Mouse (Mus musculus) hindbrain, embryonic 16.5 days (tissue): Measurements from ENCODE around the gene Car15. TPM values are rescaled to one million over a fixed set of nuclear protein-coding genes. Genes with fewer than 3 reads are reported as not detected.

Experiments used
- ATAC-seq: fragments of 200-750 bp; cut with Nextera tagmentation; 2 replicates; pipeline ENCODE4 v1.8.0; 2017; ENCODE audit warnings: moderate TSS enrichment, moderate library complexity
- H3K27ac ChIP-seq: fragments of 300-500 bp; sonication (generic); 2 replicates; pipeline ENCODE4 v1.5.1; 2014; ENCODE audit warnings: low read depth, mild to moderate bottlenecking, control low read depth, low read length, moderate library complexity
- H3K27me3 ChIP-seq: fragments of 300-500 bp; sonication (generic); replicated peaks from 2 replicates; pipeline ENCODE4 v1.6.1; 2014; ENCODE audit warnings: low read length; ENCODE audit not compliant: control insufficient read depth, insufficient read depth
- H3K36me3 ChIP-seq: fragments of 300-500 bp; sonication (generic); 2 replicates; pipeline ENCODE4 v1.6.1; 2014; ENCODE audit warnings: mild to moderate bottlenecking, low read length, moderate library complexity, mixed read lengths; ENCODE audit not compliant: control insufficient read depth, insufficient read depth
- H3K4me1 ChIP-seq: fragments of 300-500 bp; sonication (generic); 2 replicates; pipeline ENCODE4 v1.6.1; 2014; ENCODE audit warnings: low read depth, low read length; ENCODE audit not compliant: control insufficient read depth, insufficient read depth
- H3K4me2 ChIP-seq: fragments of 300-500 bp; sonication (generic); 2 replicates; pipeline ENCODE4 v1.6.1; 2014; ENCODE audit warnings: mild to moderate bottlenecking, low read length, control low read depth, moderate library complexity
- H3K4me3 ChIP-seq: fragments of 300-500 bp; sonication (generic); 2 replicates; pipeline ENCODE4 v1.5.1; 2014; ENCODE audit warnings: mild to moderate bottlenecking, low read length, control low read depth, moderate library complexity
- H3K9ac ChIP-seq: fragments of 300-500 bp; sonication (generic); 2 replicates; pipeline ENCODE4 v1.6.1; 2014; ENCODE audit warnings: low read depth, mild to moderate bottlenecking, control low read depth, low read length, moderate library complexity
- H3K9me3 ChIP-seq: fragments of 300-500 bp; sonication (generic); 2 replicates; pipeline ENCODE4 v1.6.1; 2014; ENCODE audit warnings: mild to moderate bottlenecking, low read length, moderate library complexity; ENCODE audit not compliant: control insufficient read depth
- WGBS: fragments of 180-500 bp; shearing (Covaris S2); extraction: QIAGEN DNeasy Blood & Tissue Kit; methylation state at CpG from one replicate; pipeline ENCODE4 v1.1.7; 2014; 5-methylcytosine and 5-hydroxymethylcytosine counted together
- polyA plus RNA-seq: library from polyadenylated mRNA; unstranded; fragments of >200 nt; fragmentation: Nextera tagmentation; extraction: Ambion mirVana; gene quantifications from 2 replicates; pipeline ENCODE4 v1.2.1, GENCODE M21; 2015

Gene Car15
- polyA plus RNA-seq, 1 experiment from 2014 or later = 3.8 TPM

GRCm38 (mm10) chr16:17785337-17785736, 52.8 kb downstream of the Car15 start:
- no peak overlapping the region for H3K27ac ChIP-seq
- peaks cover 24% of the 10 kb centered on the region for H3K36me3 ChIP-seq
- H3K4me1 ChIP-seq = no peaks in the 10 kb centered on the region
- no peak overlapping the region for H3K9ac ChIP-seq
- no peak overlapping the region for H3K4me2 ChIP-seq
- no peak for ATAC-seq
- no peaks in the 10 kb centered on the region for H3K27me3 ChIP-seq
- WGBS = 57% methylated on average over 3 of the region's 3 CpGs
- H3K4me3 ChIP-seq = no peak overlapping the region
- no peaks in the 10 kb centered on the region for H3K9me3 ChIP-seq

Other genes with a start within 250 kb of the Car15 start
- gene Smpd4, start 219.0 kb downstream of the Car15 start, polyA plus RNA-seq = 23.6 and 30.4 TPM in 2 replicates
- gene Ccdc74a, start 191.9 kb downstream of the Car15 start, polyA plus RNA-seq = 16.6 and 18.0 TPM in 2 replicates
- gene Med15, start 105.5 kb downstream of the Car15 start, polyA plus RNA-seq = 43.2 and 52.6 TPM in 2 replicates
- gene Klhl22, start 78.7 kb downstream of the Car15 start, polyA plus RNA-seq = 90.2 and 98.7 TPM in 2 replicates
- gene Scarf2, start 41.1 kb downstream of the Car15 start, polyA plus RNA-seq = 1.4 TPM in 2 replicates
- 3.3 and 3.9 TPM in 2 replicates for gene B830017H08Rik, start 5.2 kb downstream of the Car15 start, polyA plus RNA-seq
- gene Gm20518, start 53.3 kb upstream of the Car15 start, polyA plus RNA-seq = 0.29 and 0.36 TPM in 2 replicates
- gene Tssk1, start 55.9 kb upstream of the Car15 start, polyA plus RNA-seq = 0.05 TPM in 1 of 2 replicates, not detected in the other
- gene Dgcr2, start 60.2 kb upstream of the Car15 start, polyA plus RNA-seq = 105 and 116 TPM in 2 replicates
- gene Tssk2, start 60.3 kb upstream of the Car15 start, polyA plus RNA-seq = 0.11 TPM in 1 of 2 replicates, not detected in the other
- gene Ess2, start 73.0 kb upstream of the Car15 start, polyA plus RNA-seq = 41.8 and 46.2 TPM in 2 replicates
- gene Gsc2, start 76.7 kb upstream of the Car15 start, polyA plus RNA-seq = 0.70 and 1.4 TPM in 2 replicates
- gene Slc25a1, start 89.9 kb upstream of the Car15 start, polyA plus RNA-seq = 203 and 210 TPM in 2 replicates
- gene Vpreb2, start 142.1 kb upstream of the Car15 start, polyA plus RNA-seq = not detected in 2 replicates
- 145 and 162 TPM in 2 replicates for gene Dgcr6, start 214.5 kb upstream of the Car15 start, polyA plus RNA-seq